15 mouse cellular contexts compared by ENCODE assay signal in genomic region chr13:109619158-109619657, GRCm38 (mm10).
"Had no signal": no experiment of that assay in that cellular context is flagged by ENCODE, and none has a peak within 500 bp of the region (broad histone marks: within the 10 kb centered on the region; RNA-seq: fewer than 3 reads in every experiment).

No protein-coding gene starts in this region.

- H3K9ac ChIP-seq: liver, embryonic 13.5 days; liver, embryonic 15.5 days; liver, postnatal 0 days; lung, embryonic 15.5 days; midbrain, embryonic 13.5 days; midbrain, embryonic 15.5 days; neural tube, embryonic 12.5 days had no signal

- DNase-seq: liver; liver, embryonic 13.5 days; liver, postnatal 0 days; lung, adult 2 months; thymus, adult 18-20 months; thymus, postnatal 14 days; thymus, postnatal 36 days had no signal

- H3K9me3 ChIP-seq: liver, embryonic 13.5 days; liver, embryonic 15.5 days; lung, embryonic 15.5 days; megakaryocyte, embryonic 14.5 days; midbrain, embryonic 13.5 days; midbrain, embryonic 15.5 days; neural tube, embryonic 12.5 days had no signal

- H3K36me3 ChIP-seq: liver, embryonic 13.5 days; liver, embryonic 15.5 days; lung, embryonic 15.5 days; midbrain, embryonic 13.5 days; midbrain, embryonic 15.5 days; neural tube, embryonic 12.5 days had no signal

- ATAC-seq: liver, postnatal 0 days; midbrain, embryonic 13.5 days; midbrain, embryonic 15.5 days had no signal

- H3K27ac ChIP-seq: liver, embryonic 13.5 days; liver, embryonic 15.5 days; lung, embryonic 15.5 days; macrophage; midbrain, embryonic 13.5 days; midbrain, embryonic 15.5 days; neural tube, embryonic 12.5 days had no signal

- H3K27me3 ChIP-seq: liver, embryonic 13.5 days; liver, embryonic 15.5 days; lung, embryonic 15.5 days; megakaryocyte, embryonic 14.5 days; midbrain, embryonic 13.5 days; midbrain, embryonic 15.5 days; neural tube, embryonic 12.5 days had no signal

- H3K4me2 ChIP-seq: liver, embryonic 11.5 days; liver, embryonic 13.5 days; liver, embryonic 15.5 days; lung, embryonic 15.5 days; midbrain, embryonic 13.5 days; midbrain, embryonic 15.5 days; neural tube, embryonic 12.5 days had no signal

- H3K4me1 ChIP-seq: neural tube, embryonic 12.5 days had no signal

- H3K4me3 ChIP-seq: liver, embryonic 13.5 days; liver, embryonic 15.5 days; lung, embryonic 15.5 days; megakaryocyte, embryonic 14.5 days; midbrain, embryonic 13.5 days; midbrain, embryonic 15.5 days; neural tube, embryonic 12.5 days had no signal
